Mouse (Mus musculus): ENCODE data around the gene Spata31d1d. TPM values are rescaled to one million over a fixed set of nuclear protein-coding genes. Genes with fewer than 3 reads are reported as not detected.
"Not testable (repeated sequence)": the region's sequence is repeated elsewhere in the genome, so short reads cannot be mapped to it uniquely, and the experiment has no call there.

Spata31d1d gene
- not detected in 2 replicates for polyA plus RNA-seq (2015; fragmentation: Nextera tagmentation; extraction: Ambion mirVana)

DNA sequence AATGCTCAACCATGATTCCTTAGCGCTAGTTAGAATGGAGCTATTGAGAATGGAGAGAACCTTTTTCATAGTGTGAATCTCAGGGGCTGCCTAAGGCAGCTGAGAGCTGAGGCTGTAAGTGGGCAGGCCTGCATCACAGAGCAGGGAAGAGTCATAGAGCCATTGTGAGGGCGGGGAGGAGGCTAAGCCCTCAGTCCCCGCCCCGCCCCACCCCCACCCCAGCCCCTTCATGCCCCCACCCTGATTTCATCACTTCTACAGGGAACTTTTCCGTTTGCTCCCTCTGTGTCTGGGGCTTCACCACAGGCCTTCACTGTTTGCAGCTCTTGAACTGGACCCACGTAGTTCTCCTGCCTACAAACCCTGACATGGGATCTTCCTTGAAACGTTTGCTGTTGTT is at the start of gene Spata31d1d:
TSS of gene Spata31d1d (minus strand) at position 101 of the 400 bp plus-strand sequence.
- WGBS = 43% methylated on average over 7 of the region's 7 CpGs
- Histone ChIP-seq H3K4me2 (replicated peaks) (no peak within 1 kb of the TSS), H3K4me1 (0 out of 2 replicates have a peak, but pooled peaks cover 3% of the 10 kb centered on the region), H3K9me3 (replicated peaks) (no peaks in the 10 kb centered on the region), H3K4me3 (replicated peaks) (no peak within 1 kb of the TSS), H3K9ac (no peak within 1 kb of the TSS), H3K36me3 (no peaks in the 10 kb centered on the region), H3K27me3 (no peaks in the 10 kb centered on the region), H3K27ac (replicated peaks) (no peak within 1 kb of the TSS)
- ATAC-seq (ENCODE audit: insufficient number of reproducible peaks, low FRiP score, low TSS enrichment, low read depth) = no peak

DNA sequence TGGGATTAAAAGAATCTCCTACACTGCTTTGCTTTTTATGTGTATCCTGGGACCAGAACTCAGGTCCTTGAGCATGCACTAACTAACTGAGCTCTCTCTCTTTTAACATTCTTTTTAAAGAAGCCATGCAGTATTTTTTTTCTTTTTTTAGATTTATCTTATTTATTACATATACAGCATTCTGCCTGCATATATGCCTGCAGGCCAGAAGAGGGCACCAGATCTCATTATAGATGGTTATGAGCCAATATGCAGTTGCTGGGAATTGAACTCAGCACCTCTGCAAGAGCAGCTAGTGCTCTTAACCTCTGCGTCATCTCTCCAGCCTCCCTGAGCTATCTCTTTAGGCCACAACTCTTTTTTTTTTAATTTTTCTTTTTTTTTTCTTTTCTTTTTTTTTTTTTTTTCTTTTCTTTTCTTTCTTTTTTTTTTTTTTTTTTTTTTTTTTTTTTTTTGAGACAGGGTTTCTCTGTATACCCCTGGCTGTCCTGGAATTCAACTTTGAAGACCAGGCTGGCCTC is 48.3 kb upstream of the Spata31d1d start:
- not testable (repeated sequence) for H3K27me3 ChIP-seq; ATAC-seq (ENCODE audit: insufficient number of reproducible peaks, low FRiP score, low TSS enrichment, low read depth); H3K27ac ChIP-seq (replicated peaks); H3K9ac ChIP-seq; H3K9me3 ChIP-seq (replicated peaks); H3K4me1 ChIP-seq; H3K4me2 ChIP-seq (replicated peaks); H3K4me3 ChIP-seq (replicated peaks)
- 93% methylated on average over 1 of the region's 1 CpGs for WGBS
- peaks cover 95% of the 10 kb centered on the region for H3K36me3 ChIP-seq

DNA sequence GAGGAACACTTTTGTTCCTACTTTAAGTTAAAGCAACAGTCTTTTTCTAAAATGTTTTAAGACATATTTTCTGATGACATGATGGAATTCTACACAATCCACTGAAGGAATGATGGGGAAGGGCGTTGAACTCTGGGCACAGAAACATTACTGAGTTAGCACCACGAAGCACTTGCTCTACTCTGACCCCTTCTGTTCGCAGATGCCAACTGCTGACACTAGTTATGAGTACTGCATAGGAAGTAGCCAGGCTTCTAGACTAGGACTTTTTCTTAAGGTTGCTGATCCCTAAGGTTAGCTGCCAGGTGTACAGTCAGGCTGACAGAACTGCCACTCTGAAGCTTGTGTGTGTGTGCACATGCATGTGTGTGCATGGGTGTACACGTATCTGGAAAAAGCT is 47.7 kb upstream of the Spata31d1d start:
- peaks cover 92% of the 10 kb centered on the region for H3K36me3 ChIP-seq
- H3K4me1 ChIP-seq = no peaks in the 10 kb centered on the region
- WGBS = 84% methylated on average over 4 of the region's 4 CpGs
- no peak overlapping the region for H3K4me3 ChIP-seq (replicated peaks)
- no peak for ATAC-seq (ENCODE audit: insufficient number of reproducible peaks, low FRiP score, low TSS enrichment, low read depth)
- H3K27me3 ChIP-seq = no peaks in the 10 kb centered on the region
- H3K9me3 ChIP-seq (replicated peaks) = no peaks in the 10 kb centered on the region
- H3K9ac ChIP-seq = no peak overlapping the region
- no peak overlapping the region for H3K27ac ChIP-seq (replicated peaks)
- no peak overlapping the region for H3K4me2 ChIP-seq (replicated peaks)

DNA sequence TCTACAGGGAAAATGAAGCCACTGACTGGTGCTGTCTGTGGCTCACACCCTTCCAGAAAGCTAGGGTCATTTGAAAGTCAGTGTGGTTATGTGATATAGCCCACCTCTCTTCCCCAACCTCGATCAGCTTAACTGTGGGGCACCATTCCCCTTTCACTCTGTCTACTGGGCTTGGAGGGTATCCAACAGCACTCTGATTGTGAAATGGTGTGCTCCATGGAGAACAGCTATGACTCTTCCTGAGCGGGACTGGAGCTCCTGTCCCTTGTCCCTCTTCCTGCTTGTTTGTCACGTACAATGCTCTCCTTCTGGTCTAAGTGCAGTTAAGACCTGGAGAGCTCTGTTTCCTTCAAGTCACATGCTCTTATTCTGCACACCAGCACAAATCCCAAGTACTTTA is 43.6 kb upstream of the Spata31d1d start:
- ATAC-seq (ENCODE audit: insufficient number of reproducible peaks, low FRiP score, low TSS enrichment, low read depth) = no peak
- Histone ChIP-seq H3K27me3 (no peaks in the 10 kb centered on the region), H3K4me3 (replicated peaks) (no peak overlapping the region), H3K9ac (no peak overlapping the region), H3K9me3 (replicated peaks) (no peaks in the 10 kb centered on the region), H3K4me1 (peaks cover 15% of the 10 kb centered on the region), H3K4me2 (replicated peaks) (no peak overlapping the region), H3K36me3 (peaks cover 76% of the 10 kb centered on the region), H3K27ac (replicated peaks) (no peak overlapping the region)
- 86% methylated on average over 3 of the region's 3 CpGs for WGBS

DNA sequence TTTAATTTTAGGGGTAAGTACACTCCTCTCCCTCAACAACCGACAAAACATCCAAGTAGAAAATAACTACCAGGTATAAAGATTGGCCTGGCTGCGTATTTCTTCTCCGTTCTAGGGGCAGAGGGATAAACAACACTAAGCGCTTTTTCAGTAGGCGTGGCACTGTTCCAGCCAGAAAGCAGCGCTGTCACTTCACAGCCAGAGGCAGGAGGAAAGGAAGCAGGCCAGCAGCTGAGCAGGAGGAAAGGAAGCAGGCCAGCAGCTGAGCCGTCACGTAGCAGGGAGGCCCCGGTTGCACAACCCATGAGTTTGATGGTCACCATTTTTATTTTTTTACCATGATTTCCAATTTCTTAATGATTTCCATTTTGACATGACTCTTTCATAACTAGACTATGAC is 39.7 kb upstream of the Spata31d1d start:
- H3K27me3 ChIP-seq = no peaks in the 10 kb centered on the region
- peaks cover 40% of the 10 kb centered on the region for H3K4me1 ChIP-seq
- H3K9me3 ChIP-seq (replicated peaks) = no peaks in the 10 kb centered on the region
- 39% methylated on average over 9 of the region's 9 CpGs for WGBS
- ATAC-seq (ENCODE audit: insufficient number of reproducible peaks, low FRiP score, low TSS enrichment, low read depth) = no peak
- H3K4me2 ChIP-seq (replicated peaks) = peak overlapping the region; percentile 66; the same call in 1 of the 2 replicates
- H3K36me3 ChIP-seq = peaks cover 41% of the 10 kb centered on the region
- H3K9ac ChIP-seq = no peak overlapping the region
- no peak overlapping the region for H3K4me3 ChIP-seq (replicated peaks)
- peak overlapping the region; percentile 97 for H3K27ac ChIP-seq (replicated peaks)

DNA sequence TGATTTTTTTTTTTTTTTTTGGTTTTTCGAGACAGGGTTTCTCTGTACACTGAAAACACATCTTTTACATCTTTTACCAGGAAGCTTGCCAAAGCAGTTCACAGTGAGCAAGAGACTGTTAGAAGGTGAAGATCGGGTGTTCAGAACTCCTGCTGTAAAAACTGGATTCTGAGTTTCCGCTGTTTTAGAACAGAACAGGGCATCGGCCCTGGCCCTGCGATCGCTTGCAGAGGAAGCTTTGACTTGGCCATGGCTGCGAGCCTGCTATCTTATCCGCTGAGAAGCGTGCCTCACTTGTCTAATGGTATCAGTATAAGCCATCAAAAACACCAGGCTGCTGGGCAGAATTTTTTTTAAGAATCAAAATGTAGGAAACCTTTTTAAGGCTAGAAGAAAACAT is 39.3 kb upstream of the Spata31d1d start:
- Histone ChIP-seq H3K36me3 (peaks cover 37% of the 10 kb centered on the region), H3K27ac (replicated peaks) (peak overlapping the region; percentile 97), H3K9me3 (replicated peaks) (no peaks in the 10 kb centered on the region), H3K4me2 (replicated peaks) (peak overlapping the region; percentile 66), H3K4me3 (replicated peaks) (peak overlapping the region; percentile 91), H3K27me3 (no peaks in the 10 kb centered on the region), H3K9ac (peak overlapping the region; percentile 9; the same call in 1 of the 2 replicates), H3K4me1 (peaks cover 44% of the 10 kb centered on the region)
- 67% methylated on average over 9 of the region's 9 CpGs for WGBS
- ATAC-seq (ENCODE audit: insufficient number of reproducible peaks, low FRiP score, low TSS enrichment, low read depth) = no peak

DNA sequence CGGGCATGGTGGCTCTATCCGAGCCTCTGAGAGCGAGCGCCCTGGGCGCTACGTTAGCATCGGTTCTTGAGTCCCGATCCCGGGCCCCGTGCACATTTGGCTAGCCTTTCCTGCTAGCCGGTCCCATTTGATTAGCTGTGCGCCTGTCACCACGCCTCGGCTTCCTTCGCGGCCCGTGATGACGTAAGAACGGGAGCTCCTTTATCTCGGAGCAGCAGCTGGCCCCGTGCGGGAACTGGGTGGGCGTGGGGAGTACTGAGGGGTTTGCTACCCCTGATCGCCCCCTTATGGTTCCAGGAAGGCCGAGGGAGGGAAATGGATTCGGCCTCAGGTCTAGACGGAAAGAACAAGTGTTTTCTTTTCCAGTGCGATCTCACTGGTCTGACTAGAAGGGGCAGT is 38.6 kb upstream of the Spata31d1d start:
- WGBS = under 1% methylated on average over 28 of the region's 28 CpGs
- Histone ChIP-seq H3K4me3 (replicated peaks) (peak overlapping the region; percentile 91), H3K36me3 (peaks cover 31% of the 10 kb centered on the region), H3K4me1 (peaks cover 46% of the 10 kb centered on the region), H3K27me3 (no peaks in the 10 kb centered on the region), H3K9ac (peak overlapping the region; percentile 54), H3K27ac (replicated peaks) (peak overlapping the region; percentile 97), H3K9me3 (replicated peaks) (no peaks in the 10 kb centered on the region), H3K4me2 (replicated peaks) (peak overlapping the region; percentile 66)
- ATAC-seq (ENCODE audit: insufficient number of reproducible peaks, low FRiP score, low TSS enrichment, low read depth) = peak; percentile 80

DNA sequence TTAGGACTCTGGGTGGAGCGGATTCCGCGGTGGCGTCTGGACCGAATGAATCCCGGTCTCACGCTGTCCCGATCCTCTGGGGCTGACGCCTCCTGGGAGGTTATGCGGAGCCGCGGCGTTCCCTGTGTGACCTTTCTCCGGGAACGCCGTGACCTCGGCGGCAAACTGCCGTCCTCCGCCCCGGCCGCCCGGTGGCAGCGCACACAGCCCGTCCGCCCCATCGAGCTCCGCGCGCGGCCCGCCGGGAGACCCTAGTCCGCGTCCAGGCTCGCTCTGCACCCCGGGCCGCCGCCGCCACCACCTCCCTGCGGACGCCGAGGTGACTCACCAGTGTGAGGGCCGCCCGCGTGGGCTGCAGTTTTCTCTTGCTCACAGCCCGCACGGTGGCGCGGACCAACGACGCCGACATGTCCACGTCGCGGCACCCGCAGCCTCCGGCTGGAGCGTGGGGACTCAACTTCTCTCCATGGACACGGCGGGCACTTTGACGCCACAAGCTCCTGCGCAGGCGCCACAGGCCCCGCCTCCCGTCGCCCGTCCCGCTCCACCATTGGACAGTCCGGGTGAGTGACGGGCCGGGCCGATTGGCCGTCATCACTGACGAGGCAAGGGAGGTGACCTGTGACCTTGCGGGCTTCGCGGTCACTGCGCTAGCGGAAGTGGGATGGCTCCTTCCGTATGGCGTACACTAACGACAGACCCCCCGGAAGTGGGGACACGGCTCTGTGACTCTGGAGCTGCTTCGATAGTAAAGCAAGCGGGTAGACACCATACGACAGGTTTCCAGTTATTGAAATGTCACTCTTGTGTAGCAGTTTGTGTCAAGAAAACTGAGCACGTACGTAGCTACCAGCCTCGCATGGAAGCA is 38.0 kb upstream of the Spata31d1d start, which contains the start of gene Isca1:
TSS of gene Isca1 (minus strand) at position 515 of the 868 bp plus-strand sequence.
- Histone ChIP-seq H3K9ac (peak within 1 kb of the TSS; percentile 79), H3K27ac (replicated peaks) (peak within 1 kb of the TSS; percentile 97), H3K36me3 (peaks cover 26% of the 10 kb centered on the region), H3K4me1 (peaks cover 46% of the 10 kb centered on the region), H3K9me3 (replicated peaks) (no peaks in the 10 kb centered on the region), H3K4me2 (replicated peaks) (peak within 1 kb of the TSS; percentile 66), H3K4me3 (replicated peaks) (peak within 1 kb of the TSS; percentile 91), H3K27me3 (no peaks in the 10 kb centered on the region)
- under 1% methylated on average over 91 of the region's 91 CpGs for WGBS
- ATAC-seq (ENCODE audit: insufficient number of reproducible peaks, low FRiP score, low TSS enrichment, low read depth) = peak; percentile 98

DNA sequence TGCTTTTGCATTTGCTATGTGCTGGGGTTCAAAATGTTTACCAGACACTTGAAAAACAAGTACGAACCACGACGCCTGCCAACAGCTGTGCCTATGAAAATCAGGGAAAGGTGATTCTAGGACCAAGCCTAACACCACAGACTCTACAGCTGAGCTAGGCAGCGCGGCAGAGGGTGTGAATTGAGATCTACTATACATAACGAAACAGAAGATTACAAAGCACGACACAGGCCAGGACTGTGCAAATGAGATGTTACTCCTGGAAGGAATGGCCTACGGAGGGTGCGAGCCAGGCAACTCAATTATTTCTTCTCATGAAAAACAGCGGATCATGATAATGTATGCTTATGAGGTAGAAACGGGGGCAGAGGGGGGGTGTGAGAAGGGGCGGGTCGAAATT is 37.0 kb upstream of the Spata31d1d start:
- H3K9me3 ChIP-seq (replicated peaks) = no peaks in the 10 kb centered on the region
- peak overlapping the region; percentile 91 for H3K4me3 ChIP-seq (replicated peaks)
- H3K4me1 ChIP-seq = peaks cover 46% of the 10 kb centered on the region
- no peak for ATAC-seq (ENCODE audit: insufficient number of reproducible peaks, low FRiP score, low TSS enrichment, low read depth)
- H3K4me2 ChIP-seq (replicated peaks) = peak overlapping the region; percentile 66
- H3K36me3 ChIP-seq = peaks cover 18% of the 10 kb centered on the region
- no peaks in the 10 kb centered on the region for H3K27me3 ChIP-seq
- 36% methylated on average over 13 of the region's 13 CpGs for WGBS
- peak overlapping the region; percentile 79; the same call in 1 of the 2 replicates for H3K9ac ChIP-seq
- H3K27ac ChIP-seq (replicated peaks) = peak overlapping the region; percentile 11; the same call in 1 of the 2 replicates

DNA sequence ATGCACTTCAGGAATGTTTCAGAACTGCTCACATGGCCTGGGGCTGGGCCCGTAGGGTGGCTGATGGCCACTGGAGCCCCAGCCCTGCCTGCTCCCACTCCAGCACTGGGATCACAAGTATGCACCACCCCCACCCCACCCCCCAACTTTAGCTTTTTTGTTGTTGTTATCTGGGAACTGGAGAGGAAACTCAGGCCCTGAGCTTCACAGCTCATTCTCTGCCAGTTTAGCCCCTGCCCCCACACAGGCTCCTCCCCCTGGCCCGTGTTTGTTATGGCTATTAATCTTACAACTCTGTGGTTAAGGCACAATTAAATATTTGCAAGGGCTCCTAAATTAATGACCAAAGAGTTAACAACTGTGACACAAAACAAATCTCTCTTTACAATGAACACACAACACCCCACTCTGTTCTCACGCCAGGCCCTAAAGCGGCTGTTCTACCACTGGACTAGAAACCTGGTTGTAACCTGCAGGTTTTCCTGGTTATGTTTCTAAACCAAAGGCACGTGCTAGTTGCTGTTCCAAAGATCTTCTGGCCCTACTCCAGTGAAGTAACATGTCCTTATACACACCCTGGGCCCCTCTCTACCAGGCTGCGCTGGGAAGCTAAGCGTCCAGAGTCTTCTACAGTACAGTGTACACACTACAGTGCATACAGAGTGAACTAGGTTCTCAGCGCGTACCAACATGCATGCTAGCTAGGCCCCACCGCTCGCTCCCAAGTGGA is 35.4 kb upstream of the Spata31d1d start:
- Histone ChIP-seq H3K27ac (replicated peaks) (no peak overlapping the region), H3K9ac (no peak overlapping the region)
- WGBS = 62% methylated on average over 11 of the region's 11 CpGs

DNA sequence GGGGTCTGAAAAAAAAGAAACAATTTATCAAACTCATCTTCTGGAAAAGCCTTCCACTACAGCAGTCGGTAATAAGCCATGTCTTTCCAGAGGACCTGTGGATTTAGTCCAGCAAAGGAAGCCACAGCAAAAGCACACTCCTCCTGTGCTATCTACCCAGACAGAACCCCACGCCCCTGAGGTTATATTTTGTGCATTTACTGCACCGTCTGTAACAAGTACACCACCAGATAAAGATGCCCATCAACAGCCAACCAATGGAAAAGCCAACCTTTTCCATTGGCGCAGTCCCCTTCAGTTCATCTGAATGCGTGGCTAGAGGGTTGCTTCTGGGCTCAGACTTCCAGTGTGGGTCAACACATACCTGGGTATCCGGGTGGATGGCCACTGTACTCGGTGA is 31.2 kb upstream of the Spata31d1d start:
- Histone ChIP-seq H3K9me3 (replicated peaks) (no peaks in the 10 kb centered on the region), H3K36me3 (peaks cover 38% of the 10 kb centered on the region), H3K9ac (no peak overlapping the region), H3K4me3 (replicated peaks) (no peak overlapping the region), H3K27ac (replicated peaks) (no peak overlapping the region), H3K4me1 (peaks cover 22% of the 10 kb centered on the region), H3K4me2 (replicated peaks) (no peak overlapping the region), H3K27me3 (no peaks in the 10 kb centered on the region)
- no peak for ATAC-seq (ENCODE audit: insufficient number of reproducible peaks, low FRiP score, low TSS enrichment, low read depth)
- 90% methylated on average over 7 of the region's 7 CpGs for WGBS

More for the DNA sequence above, 35.4 kb upstream of the Spata31d1d start:
- peaks cover 46% of the 10 kb centered on the region for H3K4me1 ChIP-seq
- peaks cover 11% of the 10 kb centered on the region for H3K36me3 ChIP-seq
- no peak overlapping the region for H3K4me2 ChIP-seq (replicated peaks)
- H3K4me3 ChIP-seq (replicated peaks) = no peak overlapping the region
- no peaks in the 10 kb centered on the region for H3K27me3 ChIP-seq
- no peaks in the 10 kb centered on the region for H3K9me3 ChIP-seq (replicated peaks)
- ATAC-seq (ENCODE audit: insufficient number of reproducible peaks, low FRiP score, low TSS enrichment, low read depth) = no peak
